Mouse (Mus musculus): ENCODE measurements around the gene Tead4.

Tead4 gene

GRCm38 (mm10) chr6:128179247-128179646 lies 121.4 kb downstream of the Tead4 start:
- in situ Hi-C loops (cut with MseI, MboI): no loop called here

- in situ Hi-C loops (cut with MseI, MboI): no loop called here
These were observed 121.9 kb downstream of the Tead4 start for GRCm38 (mm10) chr6:128178681-128179080.
